Mouse (Mus musculus) megakaryocyte-erythroid progenitor cell, adult 5-6 weeks (primary cell): ENCODE measurements around the gene H13. TPM values are rescaled to one million over a fixed set of nuclear protein-coding genes. Genes with fewer than 3 reads are reported as not detected.
"Not testable (repeated sequence)": the region's sequence is repeated elsewhere in the genome, so short reads cannot be mapped to it uniquely, and the experiment has no call there.

Experiments
- ATAC-seq: replicated peaks from 2 replicates; pipeline ENCODE4 v1.8.0; 2016; ENCODE audit warnings: mild to moderate bottlenecking, inconsistent platforms; ENCODE audit not compliant: severe bottlenecking, poor library complexity, low FRiP score, low TSS enrichment
- total RNA-seq, 2 experiments: library from RNA; stranded (forward) in 1 of 2; stranded (reverse) in 1 of 2; fragments of 200-1000, 215-1000 nt in 1 of 2; fragments of >200 nt in 1 of 2; fragmentation: Nextera tagmentation in 1 of 2; gene quantifications; 2 replicates each; pipeline ENCODE4 v1.2.3; 2014 to 2017

The H13 gene
- total RNA-seq, 2 experiments from 2014 or later: 66.9 to 69.1 TPM

DNA sequence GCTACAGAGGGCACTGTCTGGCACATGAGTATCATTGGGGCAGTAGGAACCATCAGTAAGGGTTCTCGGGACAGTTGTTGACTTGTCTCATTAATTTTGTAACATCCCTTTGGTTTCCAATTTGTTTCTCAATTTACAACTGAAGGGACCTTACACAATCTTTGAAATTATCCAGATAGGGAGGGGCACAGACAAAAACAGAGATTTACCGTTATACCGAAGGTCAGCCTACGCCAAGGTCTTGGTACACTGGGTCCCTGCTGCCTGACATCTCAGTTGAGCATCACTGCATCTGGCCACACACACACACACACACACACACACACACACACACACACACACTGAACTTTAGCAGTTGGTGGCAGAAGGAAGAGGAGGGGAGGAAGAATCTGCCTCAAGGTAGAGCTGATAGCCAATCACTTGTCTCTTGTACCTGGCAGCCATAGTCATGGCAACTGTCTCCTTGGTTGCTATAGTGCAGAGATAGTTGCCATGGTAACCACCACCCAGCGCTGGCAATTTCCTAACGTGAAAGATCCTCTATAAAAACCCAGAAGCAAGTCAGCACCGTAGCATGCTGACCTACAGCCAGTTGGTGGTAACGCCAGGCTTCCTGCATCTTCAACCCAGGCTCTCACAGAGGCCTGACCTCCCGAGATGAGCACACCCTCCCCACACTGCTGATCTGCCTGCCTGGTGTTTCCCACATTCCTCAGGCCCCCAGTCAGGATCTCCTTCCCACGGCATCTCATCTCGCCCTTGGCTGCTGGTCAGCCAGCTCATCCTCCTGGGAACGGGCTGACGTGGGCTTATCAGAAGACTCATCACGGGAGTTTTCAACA lies 15.2 kb upstream of the H13 start:
- ATAC-seq: no peak

DNA sequence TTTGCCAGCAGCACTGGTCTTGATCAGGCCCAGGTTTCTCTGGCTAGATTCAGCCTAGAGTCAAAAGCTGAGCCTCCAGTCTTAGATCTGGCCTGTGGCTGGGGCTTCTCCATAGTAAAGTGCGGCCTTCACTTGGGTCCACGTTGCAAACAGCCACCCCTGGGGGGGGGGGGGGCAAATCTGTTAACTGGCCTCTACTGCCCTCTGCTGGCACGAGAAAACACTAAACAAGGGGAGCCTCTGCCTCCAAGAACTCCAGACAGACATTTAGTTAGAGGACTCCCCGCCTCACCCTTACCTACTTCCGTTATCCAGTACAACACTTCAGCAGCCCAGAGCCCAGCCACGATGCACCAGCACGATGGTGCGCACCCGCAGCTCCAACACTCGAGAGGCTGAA lies 11.9 kb upstream of the H13 start:
- 0 out of 2 replicates have a peak, but pooled peaks have one; percentile 9 for ATAC-seq

DNA sequence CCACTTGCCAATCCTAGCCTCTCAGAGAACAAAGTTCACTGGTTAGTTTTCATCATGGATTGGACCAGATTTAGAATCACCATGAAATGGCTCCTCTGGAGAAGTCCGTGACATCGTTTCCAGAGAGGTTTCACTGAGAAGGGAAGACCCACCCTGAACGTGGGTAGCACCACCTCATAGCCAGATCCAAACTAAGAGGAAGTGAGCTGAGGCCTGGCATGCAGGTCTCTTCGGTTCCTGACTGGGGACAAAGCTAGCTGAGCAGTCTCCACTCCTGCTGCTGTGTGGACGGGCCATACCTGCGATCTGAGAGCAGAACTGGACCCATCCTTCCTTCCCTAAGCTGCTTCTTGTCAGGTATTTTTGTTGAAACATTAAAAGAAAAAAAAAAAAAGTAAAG lies 8.1 kb upstream of the H13 start:
- no peak for ATAC-seq

DNA sequence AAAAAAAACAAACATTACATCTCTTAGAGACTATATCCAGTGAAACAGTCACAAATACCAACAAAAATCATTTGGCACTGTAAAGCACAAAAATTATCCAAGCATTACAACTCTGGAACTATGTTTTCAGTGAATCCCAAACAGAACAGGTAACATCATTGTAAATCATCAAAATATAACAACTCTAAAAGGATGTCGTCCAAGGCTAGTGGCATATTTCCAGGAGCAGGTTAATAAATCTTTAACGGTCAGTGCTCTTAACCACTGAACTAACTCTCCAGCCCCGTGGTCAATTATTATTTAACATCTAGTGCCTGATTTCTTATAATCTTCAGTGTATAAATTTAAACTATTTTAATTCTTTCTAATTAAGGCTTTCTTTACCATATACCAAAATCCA lies 3.1 kb upstream of the H13 start:
- ATAC-seq: not testable (repeated sequence)

DNA sequence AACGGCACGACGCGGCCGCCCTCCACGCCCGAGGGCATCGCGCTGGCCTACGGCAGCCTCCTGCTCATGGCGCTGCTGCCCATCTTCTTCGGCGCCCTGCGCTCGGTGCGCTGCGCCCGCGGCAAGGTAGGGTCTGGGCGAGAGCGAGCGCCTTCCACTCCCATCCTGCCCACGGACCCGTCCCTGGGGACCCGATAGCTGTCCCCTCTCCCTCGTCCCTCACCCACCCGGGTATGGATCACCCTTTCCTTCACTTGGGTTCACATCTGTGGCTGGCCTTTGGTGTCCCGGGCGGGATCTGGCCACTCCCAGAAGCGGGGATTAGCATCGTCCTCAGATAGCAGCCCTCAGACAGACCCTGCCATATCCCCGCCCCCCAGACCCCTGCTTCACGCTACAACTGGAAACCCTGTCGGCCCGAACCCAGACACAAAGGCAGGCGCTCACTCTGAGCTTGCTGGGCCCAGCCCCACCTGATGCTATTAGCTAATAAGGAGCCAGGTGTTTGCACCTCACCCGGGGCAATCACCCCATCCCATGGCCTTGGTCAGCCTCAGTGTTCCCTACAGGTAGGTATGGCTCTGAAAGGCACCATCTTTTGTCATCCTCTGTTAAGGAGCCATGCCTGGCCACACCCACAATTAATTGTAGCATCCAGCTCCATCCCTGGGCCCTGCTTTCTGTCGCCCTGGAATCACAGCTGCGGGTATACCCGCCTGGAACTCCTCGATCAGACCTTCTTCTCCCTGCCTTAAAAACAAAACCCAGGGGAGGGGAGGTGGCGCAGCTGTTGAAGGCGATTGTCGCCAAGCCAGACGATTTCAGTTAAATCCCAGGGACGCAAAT lies 601 bp downstream of the H13 start:
- ATAC-seq: 0 out of 2 replicates have a peak, but pooled peaks have one; percentile 13

DNA sequence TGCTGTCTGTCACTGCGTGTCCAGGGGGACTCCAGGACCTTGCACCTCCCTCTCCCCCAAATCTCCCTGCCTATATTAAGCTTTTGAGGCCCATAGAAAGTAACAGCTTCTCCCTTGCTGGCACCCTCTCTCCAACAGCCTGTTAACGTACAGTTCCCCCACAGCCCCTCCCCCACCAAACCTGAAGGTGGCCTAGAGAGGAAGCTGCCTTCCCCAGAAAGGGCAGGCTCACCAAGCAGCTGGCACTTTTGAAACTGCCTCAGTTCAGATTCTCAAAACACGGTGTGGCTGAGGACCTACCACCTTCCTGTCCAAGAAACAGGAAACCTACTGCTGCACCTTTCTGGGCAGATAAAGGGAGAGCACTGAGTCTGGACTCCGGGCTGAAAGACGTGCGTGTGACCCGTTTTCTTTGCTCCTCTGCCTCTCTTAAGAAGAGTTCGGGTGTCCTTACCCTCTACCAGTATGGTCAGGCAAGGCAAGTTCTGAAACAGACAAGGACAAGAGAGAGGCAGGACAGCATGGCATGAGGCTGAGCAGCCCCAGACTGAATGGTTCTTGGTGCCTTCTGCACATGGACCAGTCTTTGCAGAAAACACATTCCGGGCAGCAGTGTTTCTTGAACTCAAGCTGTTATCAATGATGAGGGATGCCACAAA lies 1.9 kb downstream of the H13 start:
- ATAC-seq: peak; percentile 7; the same call in 1 of the 2 replicates

DNA sequence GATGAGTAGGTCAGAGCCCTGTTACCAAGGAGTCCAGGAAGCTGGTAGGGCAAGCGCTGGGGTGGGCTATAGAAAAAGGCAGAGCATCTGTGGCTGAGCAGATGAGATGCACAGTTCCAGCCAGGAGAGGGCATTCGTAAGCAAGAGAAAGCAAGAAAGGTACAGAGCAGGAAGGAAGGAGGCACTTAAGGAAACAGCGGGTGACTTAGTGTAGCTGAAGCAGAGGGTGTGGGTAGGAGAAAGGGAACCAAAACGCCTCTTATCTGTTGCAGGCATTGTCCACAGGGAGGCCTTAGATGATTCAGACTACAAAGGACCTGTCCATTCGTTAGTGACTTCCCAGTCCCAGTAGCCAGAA lies 2.4 kb downstream of the H13 start:
- peak; percentile 68 for ATAC-seq

DNA sequence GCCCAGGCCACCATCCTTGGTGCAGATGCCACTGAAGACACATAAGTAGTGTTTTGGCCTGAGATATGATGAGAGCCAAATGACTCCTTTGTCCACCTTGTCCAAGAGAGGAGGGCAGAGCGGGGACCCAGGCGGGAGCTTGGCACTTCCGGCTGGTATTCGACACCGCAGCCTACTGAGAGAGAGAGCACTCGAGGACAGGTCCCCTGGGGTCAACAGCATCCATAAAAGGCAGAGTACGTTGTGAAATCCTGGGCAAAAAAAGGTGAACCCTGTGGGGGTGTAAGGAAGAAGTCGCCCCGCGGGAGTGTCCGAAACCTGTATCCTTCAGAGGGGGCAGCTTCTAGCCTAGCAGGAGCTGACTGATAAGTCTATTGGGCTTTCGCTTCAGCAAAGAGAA lies 2.9 kb downstream of the H13 start:
- ATAC-seq: no peak

DNA sequence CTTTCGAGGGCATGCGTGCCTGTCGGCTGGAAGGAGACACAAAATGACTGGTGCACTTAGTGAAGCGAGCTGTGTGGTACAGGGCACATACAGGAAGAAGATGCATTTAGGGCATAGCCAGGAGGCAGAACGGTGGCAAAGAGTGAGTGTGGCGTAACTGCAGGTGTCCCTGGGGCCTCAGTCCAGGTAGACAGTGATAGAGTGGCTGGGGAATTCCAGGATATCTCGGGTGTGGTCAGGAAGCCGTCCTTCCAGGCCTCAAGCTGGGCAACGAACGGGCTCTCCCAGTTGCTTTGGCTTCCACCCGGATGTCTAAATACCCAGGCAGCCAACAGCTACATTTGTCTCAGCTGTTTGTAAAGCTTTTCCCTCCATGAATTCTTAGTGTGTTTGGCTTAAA lies 4.9 kb downstream of the H13 start:
- ATAC-seq: no peak

DNA sequence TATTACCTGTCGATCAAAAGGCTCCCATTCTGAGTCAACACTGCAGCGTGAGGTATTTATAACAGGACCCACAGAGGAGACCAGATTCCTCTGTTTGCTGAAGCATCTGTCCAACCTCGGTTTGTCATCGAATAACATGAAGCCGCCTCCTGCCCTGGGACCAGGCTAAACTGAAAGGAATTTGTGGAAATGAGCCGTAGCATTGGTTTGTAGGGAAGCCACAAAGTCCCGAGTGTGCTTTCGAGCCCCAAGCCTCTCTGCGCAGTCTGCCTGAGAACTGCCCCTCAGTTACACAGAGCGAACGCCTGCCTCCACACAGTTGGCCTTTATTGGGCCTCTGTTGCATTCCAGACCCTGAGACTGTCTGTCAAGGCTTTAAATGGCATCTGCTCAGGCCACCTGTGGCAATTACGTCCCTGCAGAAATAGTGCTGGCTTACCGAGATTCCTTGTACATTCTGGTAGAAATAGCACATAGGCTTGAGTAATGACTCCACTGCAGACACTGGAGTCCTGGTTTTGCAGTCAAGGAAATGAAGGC lies 6.1 kb downstream of the H13 start:
- ATAC-seq: no peak

DNA sequence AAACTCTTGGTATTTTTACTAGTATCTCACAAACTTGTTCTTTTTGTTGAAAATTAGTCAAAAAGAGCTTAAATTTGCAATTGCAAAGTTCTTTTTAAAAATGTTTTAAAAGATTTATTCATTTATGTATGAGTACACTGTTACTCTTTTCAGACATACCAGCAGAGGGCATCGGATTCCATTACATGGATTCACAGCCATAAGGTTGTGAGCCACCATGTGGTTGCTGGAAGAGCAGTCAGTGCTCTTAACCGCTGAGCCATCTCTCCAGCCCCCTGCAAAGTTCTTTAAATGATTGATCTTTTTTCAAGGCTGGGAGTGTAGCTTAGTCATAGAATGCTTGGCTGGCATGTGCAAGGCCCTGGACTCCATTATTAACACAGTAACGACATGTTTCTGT lies 9.0 kb downstream of the H13 start:
- peak; percentile 60; the same call in 1 of the 2 replicates for ATAC-seq

DNA sequence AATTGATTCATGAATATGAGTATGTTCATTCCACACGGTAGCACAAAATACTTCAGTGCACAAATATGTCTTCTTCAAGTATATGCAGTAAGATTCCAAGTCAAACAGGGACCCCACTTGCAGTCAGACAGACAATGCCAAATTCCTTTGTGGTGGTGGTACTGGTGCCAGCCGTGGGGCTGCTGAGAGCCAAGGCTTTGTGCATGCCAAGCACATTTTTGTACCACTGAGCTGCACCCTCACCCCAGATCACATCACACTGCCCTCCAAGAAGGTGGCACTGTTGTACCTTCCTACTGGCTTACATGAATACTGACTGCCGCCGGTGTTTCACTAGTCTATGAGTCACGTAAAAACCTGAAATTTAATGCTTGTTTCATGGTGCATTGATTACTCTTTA lies 9.7 kb downstream of the H13 start:
- ATAC-seq: no peak

DNA sequence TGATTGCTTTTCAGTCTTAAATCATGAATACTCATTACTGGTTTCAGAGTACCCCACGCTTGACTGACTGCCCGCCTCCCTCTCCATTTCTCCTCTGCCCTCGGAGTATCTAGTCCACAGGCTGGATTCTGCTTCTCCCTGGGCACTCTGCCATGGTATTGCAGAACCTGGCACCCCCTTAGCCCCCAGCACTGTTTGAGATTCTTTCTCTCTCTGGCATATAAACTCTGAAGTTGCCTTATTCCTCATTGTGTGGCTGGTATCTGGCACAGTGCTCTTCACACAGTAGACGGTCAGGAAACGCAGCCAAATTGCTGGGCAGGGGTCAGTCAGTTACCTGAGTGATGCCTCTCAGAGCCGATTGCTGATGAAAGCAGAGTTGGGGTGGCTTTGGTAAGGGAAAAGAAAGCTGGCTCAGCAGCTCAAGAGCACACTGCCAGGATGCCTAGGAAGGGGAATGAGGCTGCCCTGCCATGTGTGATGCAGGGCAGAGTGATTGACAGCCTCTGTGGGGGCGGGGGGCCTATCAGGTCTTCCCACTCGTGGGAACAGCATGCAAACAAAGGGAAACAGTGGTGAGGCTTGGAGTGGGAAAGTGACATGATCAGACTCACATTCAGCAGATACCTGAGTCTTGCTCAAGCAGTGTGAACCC lies 10.6 kb downstream of the H13 start:
- no peak for ATAC-seq

DNA sequence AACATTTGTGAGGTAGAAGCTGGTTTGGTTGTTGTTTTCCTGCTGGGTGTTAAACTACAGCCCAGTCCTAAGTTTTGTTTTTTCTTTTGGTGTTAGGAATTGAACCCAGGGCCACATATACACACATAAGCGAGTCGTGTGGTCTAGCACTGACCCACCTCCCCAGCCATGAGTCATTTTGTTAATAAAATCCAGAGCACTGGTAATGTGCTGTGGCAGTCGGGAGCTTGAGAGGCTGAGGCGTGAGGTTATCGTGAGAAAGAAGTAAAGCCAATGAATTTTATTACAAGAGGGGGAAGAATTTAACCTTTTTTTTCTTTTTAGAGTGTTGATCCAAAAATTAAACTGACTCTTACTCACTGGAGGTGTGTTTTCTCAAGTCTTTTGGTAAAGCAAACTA lies 13.8 kb downstream of the H13 start:
- no peak for ATAC-seq

DNA sequence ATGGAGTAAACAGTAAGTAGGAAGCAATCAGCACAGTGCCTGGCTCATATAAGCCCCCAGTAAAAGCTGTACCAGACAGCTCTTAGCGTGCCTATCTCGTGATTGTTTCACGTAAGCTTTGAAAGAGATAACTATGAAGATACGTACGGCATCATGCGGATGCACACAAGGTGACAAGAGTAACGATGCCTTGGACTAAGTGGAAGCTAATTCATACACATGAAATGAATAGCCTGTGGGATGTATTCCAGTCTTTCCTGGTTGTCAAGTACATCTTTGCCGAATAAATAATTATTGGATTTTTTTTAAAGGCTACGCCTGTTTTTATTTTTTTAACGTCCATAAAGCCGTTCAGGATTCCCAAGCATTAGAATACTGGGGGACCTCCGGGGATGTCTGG lies 17.1 kb downstream of the H13 start:
- ATAC-seq: no peak

DNA sequence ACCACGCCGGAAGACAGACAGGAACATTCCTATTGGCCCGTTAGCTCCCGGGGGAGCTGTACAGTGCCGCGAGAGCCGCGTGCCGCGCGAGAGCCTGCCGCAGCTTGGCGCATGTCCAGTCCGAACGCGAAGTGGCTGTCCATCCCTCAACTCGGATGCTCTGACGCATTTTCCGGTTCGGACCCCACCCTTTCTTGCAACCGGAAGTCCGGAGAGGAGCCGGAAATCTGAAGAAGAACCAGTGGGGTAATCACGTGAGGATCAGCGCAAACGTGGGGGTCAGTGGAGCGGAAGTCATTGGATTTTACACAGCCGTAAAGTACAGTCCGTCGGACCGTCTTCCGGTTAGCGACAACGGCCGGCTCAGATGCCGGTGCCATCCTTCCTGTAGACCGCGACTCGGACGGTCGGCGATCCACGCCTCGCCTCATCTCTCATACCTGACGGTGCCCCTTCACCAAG lies 17.6 kb downstream of the H13 start, which contains the start of gene Mcts2:
Mcts2 (plus strand) TSS at position 230 of the 462 bp plus-strand sequence.
- no peak for ATAC-seq

DNA sequence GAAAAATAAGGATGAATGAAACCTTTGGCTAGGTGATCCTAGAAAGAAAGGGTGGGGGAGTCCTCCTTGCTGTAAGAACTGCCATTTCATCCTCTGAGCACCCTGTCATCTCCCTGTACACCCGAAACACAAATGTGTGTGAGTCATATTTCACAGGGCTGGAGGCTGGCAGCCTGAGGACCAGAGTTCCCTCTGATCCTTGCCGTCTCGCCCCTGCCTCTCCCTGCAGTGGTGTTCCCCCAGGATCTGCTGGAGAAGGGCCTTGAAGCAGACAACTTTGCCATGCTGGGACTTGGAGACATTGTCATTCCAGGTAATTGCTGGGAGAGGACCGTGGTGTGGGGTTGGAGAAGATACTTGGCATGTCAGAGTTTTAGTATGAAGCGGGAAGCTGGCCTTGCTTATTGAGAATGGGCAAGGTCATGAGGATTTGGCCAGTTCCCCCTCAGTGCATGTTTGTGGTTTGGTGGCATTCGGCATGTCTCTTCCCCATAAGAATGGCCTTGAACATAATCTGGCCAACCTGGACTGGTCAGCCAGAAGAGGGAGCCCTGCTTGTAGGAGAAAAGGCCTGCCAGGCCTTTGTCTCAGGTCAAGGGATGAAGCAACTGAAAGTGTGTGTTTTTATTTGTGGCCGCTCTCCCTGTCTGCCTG lies 22.4 kb downstream of the H13 start:
- no peak for ATAC-seq

DNA sequence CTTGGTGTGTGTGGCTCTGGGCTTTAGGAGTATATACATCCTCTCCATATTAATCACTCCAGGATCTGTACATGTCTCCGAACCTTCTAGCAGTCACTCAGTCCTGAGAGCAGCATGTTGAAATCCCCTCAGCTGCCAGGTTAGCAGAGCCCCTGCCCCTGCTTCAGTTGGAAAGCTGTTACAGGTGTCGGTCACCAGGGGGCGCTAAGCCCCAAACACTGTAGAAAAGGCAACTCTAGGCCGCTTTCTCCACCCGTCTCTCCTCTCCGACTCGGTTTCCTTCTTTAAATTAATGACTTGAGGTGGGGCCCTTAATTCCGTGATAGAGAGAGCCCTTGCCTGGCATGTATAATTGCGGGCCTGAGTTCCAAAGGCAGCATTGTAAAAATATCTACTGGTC lies 24.0 kb downstream of the H13 start:
- peak; percentile 55 for ATAC-seq

DNA sequence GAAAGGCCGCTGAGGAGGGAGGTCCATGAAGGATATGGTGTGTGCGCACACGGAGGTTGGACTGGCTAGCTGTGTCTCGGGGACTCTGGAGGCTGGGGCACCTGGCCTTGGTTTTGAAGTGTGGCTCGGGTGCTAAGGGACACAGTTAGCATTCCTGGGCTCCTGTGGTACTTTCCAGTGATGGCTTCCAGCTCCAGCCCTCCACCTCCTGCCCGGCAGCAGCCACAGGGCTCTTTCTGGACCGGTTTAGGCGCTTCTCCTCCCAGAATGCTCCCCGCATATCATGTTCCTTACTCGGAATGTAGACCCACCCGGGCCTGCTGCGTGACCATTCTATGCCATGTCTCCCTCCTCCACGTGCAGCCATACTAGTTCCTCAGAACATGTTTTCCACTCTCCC lies 24.5 kb downstream of the H13 start:
- no peak for ATAC-seq
